ENCODE assay signal across 7 mouse cellular contexts in genomic region chr3:108910303-108911080, GRCm38 (mm10). TPM values are rescaled to one million over a fixed set of nuclear protein-coding genes. Genes with fewer than 3 reads are reported as not detected.
DNase-seq lines count a peak whose midpoint lies in the region; ATAC-seq and TF ChIP-seq lines count a peak whose summit lies in the region.

No protein-coding gene starts in this region.

- under 1% methylated on average over 32 of the region's 32 CpGs for WGBS in embryonic facial prominence, embryonic 10.5 days
- under 1% methylated on average over 32 of the region's 32 CpGs for WGBS in hindbrain, embryonic 15.5 days
- under 1% methylated on average over 32 of the region's 32 CpGs for WGBS in liver, embryonic 13.5 days (ENCODE audit: insufficient replicate concordance)
- under 1% methylated on average over 32 of the region's 32 CpGs for WGBS in spleen, adult 2 months

- H3K9me3 ChIP-seq in ES-Bruce4 (replicated peaks; ENCODE audit: control insufficient read depth, insufficient read depth, low read length, poor library complexity, severe bottlenecking): no peaks in the 10 kb centered on the region
- H3K9me3 ChIP-seq in embryonic facial prominence, embryonic 10.5 days: no peaks in the 10 kb centered on the region
- no peaks in the 10 kb centered on the region for H3K9me3 ChIP-seq in hindbrain, embryonic 15.5 days
- H3K9me3 ChIP-seq in liver, embryonic 13.5 days (replicated peaks): no peaks in the 10 kb centered on the region

- peak overlapping the region; percentile 7; the same call in 1 of the 2 replicates for H3K27ac ChIP-seq in ES-Bruce4 (ENCODE audit: insufficient read depth, low read length)
- peak overlapping the region; percentile 97 for H3K27ac ChIP-seq in embryonic facial prominence, embryonic 10.5 days (replicated peaks)
- H3K27ac ChIP-seq in hindbrain, embryonic 15.5 days (replicated peaks): peak overlapping the region; percentile 98
- peak overlapping the region; percentile 97 for H3K27ac ChIP-seq in liver, embryonic 13.5 days
- peak overlapping the region; percentile 100 for H3K27ac ChIP-seq in spleen, adult 2 months (ENCODE audit: insufficient read depth, low read length)

- peaks cover 31% of the 10 kb centered on the region for H3K36me3 ChIP-seq in ES-Bruce4 (ENCODE audit: control insufficient read depth, insufficient read depth, low read length, poor library complexity, severe bottlenecking)
- H3K36me3 ChIP-seq in embryonic facial prominence, embryonic 10.5 days (replicated peaks): peaks cover 32% of the 10 kb centered on the region
- peaks cover 17% of the 10 kb centered on the region for H3K36me3 ChIP-seq in hindbrain, embryonic 15.5 days
- H3K36me3 ChIP-seq in liver, embryonic 13.5 days: peaks cover 29% of the 10 kb centered on the region
- H3K36me3 ChIP-seq in spleen, adult 2 months (ENCODE audit: control insufficient read depth, insufficient read depth, low read length): peaks cover 24% of the 10 kb centered on the region

- TF ChIP-seq POLR2A in ES-Bruce4 (IDR thresholded peaks at IDR 0.05; ENCODE audit: insufficient read depth, low read length): no peak
- TF ChIP-seq POLR2A in spleen, adult 2 months (IDR thresholded peaks at IDR 0.05; ENCODE audit: low read depth, low read length): no peak

- H3K4me3 ChIP-seq in ES-Bruce4 (ENCODE audit: low read depth, low read length): peak overlapping the region; percentile 91
- peak overlapping the region; percentile 84 for H3K4me3 ChIP-seq in embryonic facial prominence, embryonic 10.5 days
- H3K4me3 ChIP-seq in hindbrain, embryonic 15.5 days: peak overlapping the region; percentile 99
- peak overlapping the region; percentile 77 for H3K4me3 ChIP-seq in liver, embryonic 13.5 days (replicated peaks)
- H3K4me3 ChIP-seq in spleen, adult 2 months (ENCODE audit: extremely low read depth, insufficient read depth, insufficient read length): peak overlapping the region; percentile 93

- peak overlapping the region; percentile 84 for H3K9ac ChIP-seq in ES-Bruce4 (ENCODE audit: low read depth, poor library complexity, severe bottlenecking)
- peak overlapping the region; percentile 84 for H3K9ac ChIP-seq in hindbrain, embryonic 15.5 days
- peak overlapping the region; percentile 91 for H3K9ac ChIP-seq in liver, embryonic 13.5 days

- no peaks in the 10 kb centered on the region for H3K4me1 ChIP-seq in ES-Bruce4 (ENCODE audit: control insufficient read depth, insufficient read depth, low read length)
- H3K4me1 ChIP-seq in embryonic facial prominence, embryonic 10.5 days: peaks cover 16% of the 10 kb centered on the region
- peaks cover 23% of the 10 kb centered on the region for H3K4me1 ChIP-seq in hindbrain, embryonic 15.5 days (replicated peaks)
- peaks cover 33% of the 10 kb centered on the region for H3K4me1 ChIP-seq in liver, embryonic 13.5 days (replicated peaks)
- H3K4me1 ChIP-seq in spleen, adult 2 months (ENCODE audit: control insufficient read depth, insufficient read depth, insufficient read length): peaks cover 6% of the 10 kb centered on the region

- TF ChIP-seq EP300 in ES-Bruce4 (IDR thresholded peaks at IDR 0.05; ENCODE audit: insufficient read depth, low read depth, low read length): no peak

- H3K27me3 ChIP-seq in ES-Bruce4 (ENCODE audit: control insufficient read depth, insufficient read depth, low read length, poor library complexity, severe bottlenecking): no peaks in the 10 kb centered on the region
- H3K27me3 ChIP-seq in embryonic facial prominence, embryonic 10.5 days (replicated peaks; ENCODE audit: low read depth, poor library complexity, severe bottlenecking): no peaks in the 10 kb centered on the region
- no peaks in the 10 kb centered on the region for H3K27me3 ChIP-seq in hindbrain, embryonic 15.5 days
- no peaks in the 10 kb centered on the region for H3K27me3 ChIP-seq in liver, embryonic 13.5 days
- H3K27me3 ChIP-seq in spleen, adult 2 months (ENCODE audit: control insufficient read depth, insufficient read depth, low read length): no peaks in the 10 kb centered on the region

- TF ChIP-seq CTCF in ES-Bruce4 (IDR thresholded peaks at IDR 0.05; ENCODE audit: low read depth, low read length): no peak
- no peak for TF ChIP-seq CTCF in spleen, adult 2 months (IDR thresholded peaks at IDR 0.05; ENCODE audit: extremely low read depth, insufficient read depth, insufficient read length, insufficient replicate concordance)

- H3K4me2 ChIP-seq in hindbrain, embryonic 15.5 days: peak overlapping the region; percentile 99
- peak overlapping the region; percentile 86 for H3K4me2 ChIP-seq in liver, embryonic 13.5 days

- ATAC-seq in hindbrain, embryonic 15.5 days (ENCODE audit: low FRiP score, low read depth): no peak
- no peak for ATAC-seq in liver, embryonic 13.5 days (ENCODE audit: low read depth)
- ATAC-seq in inflammation-experienced regulatory T-cells, adult 6 months: no peak

- DNase-seq in 3T3-L1 (ENCODE audit: low read depth, low spot score): peak; percentile 25
- DNase-seq in embryonic facial prominence, embryonic 10.5 days (ENCODE audit: low spot score): peak; percentile 32
- DNase-seq in liver, embryonic 13.5 days: no peak
- peak in 1 of 2 experiments; percentile 34 for DNase-seq in spleen, adult 2 months (ENCODE audit: low read depth in 1 of 2, low spot score in 2 of 2)

RNA-seq across cellular contexts. Expression of gene Prpf38b, which starts 1.0 kb away (rescaled TPM):
- 112 and 113 TPM in 2 replicates for polyA plus RNA-seq in ES-Bruce4 (2011; ENCODE audit: insufficient read depth, insufficient read length, low read depth, missing spikeins)
- 77.1 and 80.7 TPM in 2 replicates for polyA plus RNA-seq in embryonic facial prominence, embryonic 10.5 days (2016; fragmentation: Nextera tagmentation; extraction: Ambion mirVana)
- 51.8 and 54.4 TPM in 2 replicates for polyA plus RNA-seq in hindbrain, embryonic 15.5 days (2015; fragmentation: Nextera tagmentation; extraction: Ambion mirVana)
- 37.9 and 52.9 TPM in 2 replicates for polyA plus RNA-seq in liver, embryonic 13.5 days (2015; fragmentation: Nextera tagmentation; extraction: Ambion mirVana)
- polyA plus RNA-seq in spleen, adult 2 months (2012; rRNA removed): 61.4 and 111 TPM in 2 replicates
- 100 to 1,000 TPM in 2 of 3 experiments, 10 to 100 TPM in 1; 89.4 to 147 (median 131) TPM for polyA plus RNA-seq in inflammation-experienced regulatory T-cells, adult 6 months (2017; shearing (Covaris generic))

RNA-seq across cellular contexts. Expression of gene Fndc7, which starts 20.7 kb away (rescaled TPM):
- not detected in 2 replicates for polyA plus RNA-seq in ES-Bruce4 (2011; ENCODE audit: insufficient read depth, insufficient read length, low read depth, missing spikeins)
- polyA plus RNA-seq in embryonic facial prominence, embryonic 10.5 days (2016; fragmentation: Nextera tagmentation; extraction: Ambion mirVana): 0.34 TPM in 1 of 2 replicates, not detected in the other
- polyA plus RNA-seq in hindbrain, embryonic 15.5 days (2015; fragmentation: Nextera tagmentation; extraction: Ambion mirVana): 0.05 TPM in 1 of 2 replicates, not detected in the other
- 0.05 TPM in 1 of 2 replicates, not detected in the other for polyA plus RNA-seq in liver, embryonic 13.5 days (2015; fragmentation: Nextera tagmentation; extraction: Ambion mirVana)
- 1.7 and 2.0 TPM in 2 replicates for polyA plus RNA-seq in spleen, adult 2 months (2012; rRNA removed)
- under 1 TPM in 1 of 3 experiments, not detected in 2; 0.21 TPM for polyA plus RNA-seq in inflammation-experienced regulatory T-cells, adult 6 months (2017; shearing (Covaris generic))

RNA-seq across cellular contexts. Expression of gene Henmt1, which starts 29.2 kb away (rescaled TPM):
- polyA plus RNA-seq in ES-Bruce4 (2011; ENCODE audit: insufficient read depth, insufficient read length, low read depth, missing spikeins): 0.43 TPM in 1 of 2 replicates, not detected in the other
- polyA plus RNA-seq in embryonic facial prominence, embryonic 10.5 days (2016; fragmentation: Nextera tagmentation; extraction: Ambion mirVana): 0.45 and 0.74 TPM in 2 replicates
- 2.3 and 2.5 TPM in 2 replicates for polyA plus RNA-seq in hindbrain, embryonic 15.5 days (2015; fragmentation: Nextera tagmentation; extraction: Ambion mirVana)
- polyA plus RNA-seq in liver, embryonic 13.5 days (2015; fragmentation: Nextera tagmentation; extraction: Ambion mirVana): 0.08 TPM in 1 of 2 replicates, not detected in the other
- 0.33 and 0.54 TPM in 2 replicates for polyA plus RNA-seq in spleen, adult 2 months (2012; rRNA removed)
- under 1 TPM in 1 of 3 experiments, not detected in 2; 0.60 TPM for polyA plus RNA-seq in inflammation-experienced regulatory T-cells, adult 6 months (2017; shearing (Covaris generic))

RNA-seq across cellular contexts. Expression of gene Gm9857, which starts 29.8 kb away (rescaled TPM):
- polyA plus RNA-seq in ES-Bruce4 (2011; ENCODE audit: insufficient read depth, insufficient read length, low read depth, missing spikeins): not detected in 2 replicates
- polyA plus RNA-seq in embryonic facial prominence, embryonic 10.5 days (2016; fragmentation: Nextera tagmentation; extraction: Ambion mirVana): not detected in 2 replicates
- 0.66 TPM in 1 of 2 replicates, not detected in the other for polyA plus RNA-seq in hindbrain, embryonic 15.5 days (2015; fragmentation: Nextera tagmentation; extraction: Ambion mirVana)
- polyA plus RNA-seq in liver, embryonic 13.5 days (2015; fragmentation: Nextera tagmentation; extraction: Ambion mirVana): not detected in 2 replicates
- polyA plus RNA-seq in spleen, adult 2 months (2012; rRNA removed): not detected in 2 replicates
- polyA plus RNA-seq in inflammation-experienced regulatory T-cells, adult 6 months (2017; shearing (Covaris generic)): not detected

Comparison
In these comparisons a context has a peak if more than half of its experiments do, and no peak if none do; other contexts are left out.
1. H3K27ac ChIP-seq: peak in every context shown above with its lines; median percentile 100 in spleen, adult 2 months; 98 in hindbrain, embryonic 15.5 days; 97 in embryonic facial prominence, embryonic 10.5 days; 97 in liver, embryonic 13.5 days; 7 in ES-Bruce4.